Mouse (Mus musculus) heart, embryonic 15.5 days (tissue): ENCODE results near the gene Gm9844. TPM values are rescaled to one million over a fixed set of nuclear protein-coding genes. Genes with fewer than 3 reads are reported as not detected.
"Not testable (repeated sequence)": the region's sequence is repeated elsewhere in the genome, so short reads cannot be mapped to it uniquely, and the experiment has no call there.

Experiments
- ATAC-seq: fragments of 200-750 bp; cut with Nextera tagmentation; replicated peaks from 2 replicates; pipeline ENCODE4 v1.8.0; 2017; ENCODE audit warnings: low read depth, moderate TSS enrichment; ENCODE audit not compliant: insufficient number of reproducible peaks, insufficient read depth, low FRiP score
- H3K27ac ChIP-seq: fragments of 300-500 bp; sonication (generic); 2 replicates; pipeline ENCODE4 v1.5.1; 2015; ENCODE audit warnings: mild to moderate bottlenecking, inconsistent platforms
- H3K27me3 ChIP-seq: fragments of 300-500 bp; sonication (generic); 2 replicates; pipeline ENCODE4 v1.6.1; 2015; ENCODE audit warnings: inconsistent platforms
- H3K36me3 ChIP-seq: fragments of 300-500 bp; sonication (generic); 2 replicates; pipeline ENCODE4 v1.6.1; 2015; ENCODE audit warnings: mild to moderate bottlenecking, inconsistent platforms
- H3K4me1 ChIP-seq: fragments of 300-500 bp; sonication (generic); replicated peaks from 2 replicates; pipeline ENCODE4 v1.6.1; 2015; ENCODE audit warnings: inconsistent platforms
- H3K4me2 ChIP-seq: fragments of 300-500 bp; sonication (generic); 2 replicates; pipeline ENCODE4 v1.6.1; 2015; ENCODE audit warnings: inconsistent platforms, mild to moderate bottlenecking, moderate library complexity
- H3K4me3 ChIP-seq: fragments of 300-500 bp; sonication (generic); 2 replicates; pipeline ENCODE4 v1.5.1; 2015; ENCODE audit warnings: mild to moderate bottlenecking, inconsistent platforms
- H3K9ac ChIP-seq: fragments of 300-500 bp; sonication (generic); 2 replicates; pipeline ENCODE4 v1.6.1; 2015; ENCODE audit warnings: mild to moderate bottlenecking, inconsistent platforms
- H3K9me3 ChIP-seq: fragments of 300-500 bp; sonication (generic); replicated peaks from 2 replicates; pipeline ENCODE4 v1.6.1; 2016; ENCODE audit warnings: inconsistent platforms
- WGBS: fragments of 180-500 bp; shearing (Covaris S2); methylation state at CpG from one replicate; pipeline ENCODE4 v1.1.7; 2015; ENCODE audit warnings: mixed read lengths; 5-methylcytosine and 5-hydroxymethylcytosine counted together
- polyA plus RNA-seq: library from polyadenylated mRNA; unstranded; fragments of >200 nt; fragmentation: Nextera tagmentation; extraction: Ambion mirVana; gene quantifications from 2 replicates; pipeline ENCODE4 v1.2.1, GENCODE M21; 2015

Gm9844 gene
- 7.4 and 8.9 TPM in 2 replicates for polyA plus RNA-seq

DNA sequence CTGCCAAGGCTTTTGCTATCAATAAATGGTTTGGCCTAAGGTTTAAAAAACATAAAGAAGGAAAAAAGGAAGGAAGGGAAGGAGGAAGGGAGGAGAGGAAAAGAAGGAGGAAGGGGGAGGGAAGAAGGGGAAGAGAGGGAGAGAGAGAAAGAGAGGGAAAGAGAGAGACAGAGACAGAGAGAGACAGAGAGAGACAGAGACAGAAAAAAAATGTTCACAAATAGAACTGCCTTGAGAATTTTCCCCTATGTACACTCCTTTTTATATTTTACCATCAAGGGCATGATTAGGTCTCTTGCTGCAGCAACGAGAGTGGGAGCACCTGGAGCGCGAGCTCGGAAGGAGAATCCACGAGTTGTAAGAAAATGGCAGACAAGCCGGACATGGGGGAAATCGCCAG, at the start of gene Gm9844:
Gene Gm9844, plus strand, starts transcription at position 301 of the 400 bp plus-strand sequence.
- H3K4me1 ChIP-seq: no peaks in the 10 kb centered on the region
- ATAC-seq: no peak
- 79% methylated on average over 7 of the region's 7 CpGs for WGBS
- no peaks in the 10 kb centered on the region for H3K9me3 ChIP-seq
- no peaks in the 10 kb centered on the region for H3K36me3 ChIP-seq
- H3K9ac ChIP-seq: no peak within 1 kb of the TSS
- no peak within 1 kb of the TSS for H3K27ac ChIP-seq
- H3K4me2 ChIP-seq: no peak within 1 kb of the TSS
- H3K27me3 ChIP-seq: no peaks in the 10 kb centered on the region
- no peak within 1 kb of the TSS for H3K4me3 ChIP-seq

DNA sequence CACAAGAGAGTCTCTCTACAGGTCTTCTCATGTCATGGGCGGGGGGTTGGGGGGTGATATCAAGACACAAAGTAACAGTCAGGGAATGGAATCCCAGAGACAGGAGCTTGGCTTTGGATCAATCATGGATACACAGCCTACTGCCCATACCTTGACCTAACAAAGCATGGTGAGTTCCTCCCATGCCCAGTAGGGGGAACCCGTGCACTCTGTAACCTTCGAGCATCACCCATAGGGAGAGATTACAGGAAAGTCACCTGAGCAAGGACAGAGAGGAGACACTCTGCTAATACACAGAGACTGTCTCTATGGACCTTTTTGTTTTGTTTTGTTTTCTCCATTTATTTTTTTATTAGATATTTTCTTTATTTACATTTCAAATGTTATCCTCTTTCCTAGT, 44.5 kb upstream of the Gm9844 start:
- WGBS: 2% methylated on average over 3 of the region's 3 CpGs
- no peaks in the 10 kb centered on the region for H3K4me1 ChIP-seq
- ATAC-seq: 0 out of 2 replicates have a peak, but pooled peaks have one; percentile 10
- no peaks in the 10 kb centered on the region for H3K36me3 ChIP-seq
- H3K27me3 ChIP-seq: no peaks in the 10 kb centered on the region
- no peak overlapping the region for H3K4me2 ChIP-seq
- H3K9me3 ChIP-seq: no peaks in the 10 kb centered on the region
- H3K4me3 ChIP-seq: no peak overlapping the region
- no peak overlapping the region for H3K9ac ChIP-seq
- H3K27ac ChIP-seq: no peak overlapping the region

DNA sequence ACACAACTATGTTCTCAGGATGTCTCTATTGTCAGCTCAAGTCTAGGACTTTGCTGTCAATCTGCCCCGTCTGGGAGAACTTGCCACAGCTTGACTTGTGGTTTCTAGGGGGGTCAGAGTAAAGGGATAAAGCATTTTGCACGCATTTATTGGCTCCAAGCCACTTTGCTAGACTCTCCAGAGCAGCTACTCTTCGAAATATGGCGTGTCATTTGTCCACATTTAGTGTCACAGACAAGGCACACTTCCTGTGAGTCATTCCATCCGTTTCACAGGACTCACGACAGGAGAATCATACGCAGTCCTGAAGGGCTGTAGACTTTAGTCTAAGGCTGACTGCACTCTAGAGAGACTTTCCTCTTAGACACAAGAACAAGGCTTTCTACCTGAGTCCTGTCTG, 37.6 kb upstream of the Gm9844 start:
- Histone ChIP-seq H3K4me1 (no peaks in the 10 kb centered on the region), H3K9me3 (no peaks in the 10 kb centered on the region), H3K4me3 (no peak overlapping the region), H3K4me2 (no peak overlapping the region), H3K9ac (no peak overlapping the region), H3K27me3 (no peaks in the 10 kb centered on the region), H3K27ac (no peak overlapping the region), H3K36me3 (no peaks in the 10 kb centered on the region)
- 44% methylated on average over 7 of the region's 7 CpGs for WGBS
- no peak for ATAC-seq

DNA sequence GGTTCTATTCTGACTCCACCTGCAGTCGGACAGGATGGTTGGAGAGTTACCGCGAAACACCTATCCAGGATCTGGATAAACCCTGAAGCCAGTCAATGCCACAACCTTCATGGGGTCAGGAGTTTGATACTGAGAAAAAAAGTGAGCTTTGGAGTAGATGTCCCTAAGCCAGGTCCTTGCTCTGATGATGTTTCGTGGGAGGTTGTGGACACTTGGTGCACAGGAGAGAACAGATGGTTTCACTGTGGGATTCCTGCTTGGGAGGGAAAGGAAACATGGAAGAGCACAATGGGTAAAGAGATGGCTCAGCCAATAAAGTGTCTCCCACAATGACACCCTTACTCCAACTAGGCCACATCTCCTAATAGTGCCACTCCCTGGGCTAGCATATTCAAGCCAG, 34.8 kb upstream of the Gm9844 start:
- Histone ChIP-seq H3K9ac (no peak overlapping the region), H3K4me2 (no peak overlapping the region), H3K4me3 (no peak overlapping the region), H3K27ac (no peak overlapping the region), H3K4me1 (no peaks in the 10 kb centered on the region), H3K36me3 (no peaks in the 10 kb centered on the region), H3K9me3 (no peaks in the 10 kb centered on the region), H3K27me3 (no peaks in the 10 kb centered on the region)
- no peak for ATAC-seq
- 84% methylated on average over 4 of the region's 4 CpGs for WGBS

DNA sequence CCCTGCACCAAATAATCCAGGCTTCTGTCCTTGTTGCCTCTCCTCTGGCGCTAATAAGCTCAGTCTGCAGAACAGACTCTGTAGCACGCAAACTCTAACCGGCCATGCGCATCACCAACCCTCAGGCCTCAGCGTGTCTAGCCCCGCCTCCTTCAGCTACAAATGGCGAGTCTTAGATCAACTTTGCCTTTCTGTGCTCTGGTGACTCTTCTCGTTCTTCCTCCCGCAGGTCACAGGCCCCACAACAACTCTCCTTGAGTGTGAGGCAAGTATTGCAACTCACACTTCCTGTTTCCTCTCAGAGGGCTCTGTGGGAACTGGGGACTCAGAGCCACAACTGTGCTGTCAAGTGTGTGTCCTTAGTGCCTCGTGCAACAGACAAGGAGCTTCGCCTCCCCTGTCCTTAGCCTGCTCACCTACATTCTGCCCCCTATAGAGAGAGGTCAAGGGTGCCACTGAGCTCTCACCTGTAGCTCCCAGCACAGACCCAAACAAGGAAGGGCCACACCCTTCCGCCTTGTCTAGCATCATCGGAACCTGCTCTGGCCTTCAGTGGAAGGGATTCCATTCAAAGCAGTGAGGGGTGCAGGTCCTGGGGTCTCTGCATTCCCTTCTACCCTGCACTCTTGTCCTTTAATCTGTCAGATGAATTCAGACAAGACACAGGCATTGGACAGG, 23.1 kb upstream of the Gm9844 start:
- WGBS: 55% methylated on average over 13 of the region's 13 CpGs
- H3K9ac ChIP-seq, H3K27me3 ChIP-seq, H3K4me1 ChIP-seq, H3K36me3 ChIP-seq, ATAC-seq, H3K9me3 ChIP-seq, H3K27ac ChIP-seq, H3K4me3 ChIP-seq, H3K4me2 ChIP-seq: not testable (repeated sequence)

DNA sequence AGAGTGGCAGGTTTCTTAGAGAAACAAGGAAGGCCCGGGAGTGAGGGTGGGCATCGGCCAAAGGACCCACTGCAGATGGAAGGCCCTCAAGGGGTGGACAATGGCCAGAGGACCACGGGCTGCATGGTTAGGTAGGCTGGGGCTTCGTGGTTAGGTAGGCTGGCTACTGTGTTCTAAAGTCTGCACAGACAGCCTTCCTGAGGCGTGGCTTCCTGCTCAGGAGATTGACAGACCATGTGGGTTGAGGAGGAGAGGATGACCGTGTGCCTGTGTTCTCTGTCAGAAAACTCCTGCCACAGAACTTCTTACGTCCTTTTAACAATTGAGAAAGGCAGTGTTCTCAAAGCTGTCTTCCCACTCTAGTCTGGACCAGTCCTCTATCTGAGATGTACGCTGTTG, 22.6 kb upstream of the Gm9844 start:
- WGBS: 64% methylated on average over 8 of the region's 8 CpGs
- Histone ChIP-seq H3K4me3 (no peak overlapping the region), H3K4me2 (no peak overlapping the region), H3K36me3 (no peaks in the 10 kb centered on the region), H3K9ac (no peak overlapping the region), H3K9me3 (no peaks in the 10 kb centered on the region), H3K27ac (no peak overlapping the region), H3K4me1 (no peaks in the 10 kb centered on the region), H3K27me3 (no peaks in the 10 kb centered on the region)
- no peak for ATAC-seq

DNA sequence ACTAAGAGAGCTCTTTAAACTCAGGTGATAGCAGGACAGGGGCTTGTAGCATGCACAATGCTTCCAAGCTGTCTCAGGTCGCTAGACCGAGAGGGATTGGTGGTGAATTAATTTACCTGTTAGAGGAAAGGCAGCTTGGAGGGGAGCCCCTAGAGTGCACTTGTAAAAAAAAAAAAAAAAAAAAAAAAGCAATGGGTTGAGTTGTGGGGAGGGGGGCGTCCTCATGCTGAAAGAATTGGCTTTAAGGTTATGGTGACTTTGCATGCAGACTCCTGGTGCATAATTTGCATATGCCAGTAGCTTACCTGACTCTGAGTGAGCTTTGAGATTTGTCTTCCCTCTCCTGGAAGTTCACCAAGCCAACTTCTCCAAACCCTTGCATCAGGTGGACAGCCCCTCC, 21.7 kb upstream of the Gm9844 start:
- Histone ChIP-seq H3K27ac (no peak overlapping the region), H3K9me3 (no peaks in the 10 kb centered on the region), H3K27me3 (no peaks in the 10 kb centered on the region), H3K4me2 (no peak overlapping the region), H3K9ac (no peak overlapping the region), H3K4me1 (no peaks in the 10 kb centered on the region), H3K4me3 (no peak overlapping the region), H3K36me3 (no peaks in the 10 kb centered on the region)
- ATAC-seq: no peak
- WGBS: 48% methylated on average over 3 of the region's 3 CpGs

DNA sequence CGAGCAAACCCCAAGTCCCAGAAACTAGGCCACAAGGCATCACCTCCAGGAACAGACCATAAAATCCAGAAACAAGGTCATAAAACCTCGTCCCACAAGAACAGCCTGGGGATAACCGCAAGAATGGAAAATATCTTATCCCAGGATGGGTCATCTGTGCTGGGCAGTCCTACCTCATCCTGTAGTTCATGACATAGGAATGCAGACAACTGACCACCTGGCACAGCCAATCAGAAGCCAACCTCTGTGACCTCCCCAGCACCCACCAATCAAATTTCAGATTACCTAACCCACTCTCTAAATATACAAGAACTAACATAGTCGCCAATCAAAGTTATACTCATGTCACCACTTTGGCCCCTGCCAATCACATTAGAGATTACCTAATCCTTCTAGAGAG, 21.0 kb upstream of the Gm9844 start:
- no peak overlapping the region for H3K9ac ChIP-seq
- no peak overlapping the region for H3K4me3 ChIP-seq
- no peaks in the 10 kb centered on the region for H3K27me3 ChIP-seq
- H3K36me3 ChIP-seq: no peaks in the 10 kb centered on the region
- WGBS: 72% methylated on average over 4 of the region's 4 CpGs
- H3K4me2 ChIP-seq: no peak overlapping the region
- ATAC-seq: no peak
- H3K9me3 ChIP-seq: no peaks in the 10 kb centered on the region
- no peak overlapping the region for H3K27ac ChIP-seq
- no peaks in the 10 kb centered on the region for H3K4me1 ChIP-seq

DNA sequence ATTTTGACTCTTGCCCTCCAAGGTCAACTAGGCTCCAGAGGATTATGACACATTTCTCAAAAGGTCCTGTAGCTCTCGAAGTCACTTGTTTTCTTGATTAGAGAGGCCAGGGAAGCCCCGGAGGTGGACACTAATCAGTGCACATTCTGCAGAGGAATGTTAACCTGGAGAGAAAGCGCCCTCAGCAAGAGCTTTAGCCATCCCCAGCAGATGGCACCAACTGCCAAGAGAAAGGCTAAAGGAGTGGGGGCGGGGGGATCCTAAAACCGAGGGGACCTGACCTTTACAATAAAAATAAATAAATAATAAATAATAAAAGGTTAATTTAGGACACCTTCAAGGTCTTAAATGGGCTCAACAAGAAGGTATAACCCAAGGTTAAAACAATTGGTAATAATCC, 17.9 kb upstream of the Gm9844 start:
- Histone ChIP-seq H3K27ac (no peak overlapping the region), H3K27me3 (no peaks in the 10 kb centered on the region), H3K36me3 (no peaks in the 10 kb centered on the region), H3K4me3 (no peak overlapping the region), H3K4me1 (no peaks in the 10 kb centered on the region), H3K9me3 (no peaks in the 10 kb centered on the region), H3K4me2 (no peak overlapping the region), H3K9ac (no peak overlapping the region)
- no peak for ATAC-seq
- 33% methylated on average over 5 of the region's 5 CpGs for WGBS

DNA sequence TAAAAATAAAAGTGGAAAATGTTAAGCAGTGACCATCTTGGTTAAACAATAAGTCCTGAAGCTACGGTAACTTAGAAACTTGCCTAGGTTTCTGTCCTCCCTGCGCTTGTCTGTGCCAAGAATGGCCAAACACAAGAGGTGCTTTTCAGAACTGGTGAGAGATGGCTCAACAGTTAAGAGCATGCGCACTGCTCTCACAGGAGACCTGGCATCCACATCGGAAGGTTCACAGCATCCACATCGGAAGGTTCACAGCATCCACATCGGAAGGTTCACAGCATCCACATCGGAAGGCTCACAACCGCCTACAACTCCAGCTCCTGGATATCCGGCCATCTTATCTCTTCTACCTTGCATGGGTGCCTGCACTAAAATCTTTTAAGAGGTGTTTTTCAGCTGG, 16.8 kb upstream of the Gm9844 start:
- WGBS: 77% methylated on average over 9 of the region's 9 CpGs
- Histone ChIP-seq H3K4me3 (no peak overlapping the region), H3K36me3 (no peaks in the 10 kb centered on the region), H3K27me3 (no peaks in the 10 kb centered on the region), H3K9me3 (no peaks in the 10 kb centered on the region), H3K9ac (no peak overlapping the region), H3K4me2 (no peak overlapping the region), H3K4me1 (no peaks in the 10 kb centered on the region), H3K27ac (no peak overlapping the region)
- ATAC-seq: no peak

DNA sequence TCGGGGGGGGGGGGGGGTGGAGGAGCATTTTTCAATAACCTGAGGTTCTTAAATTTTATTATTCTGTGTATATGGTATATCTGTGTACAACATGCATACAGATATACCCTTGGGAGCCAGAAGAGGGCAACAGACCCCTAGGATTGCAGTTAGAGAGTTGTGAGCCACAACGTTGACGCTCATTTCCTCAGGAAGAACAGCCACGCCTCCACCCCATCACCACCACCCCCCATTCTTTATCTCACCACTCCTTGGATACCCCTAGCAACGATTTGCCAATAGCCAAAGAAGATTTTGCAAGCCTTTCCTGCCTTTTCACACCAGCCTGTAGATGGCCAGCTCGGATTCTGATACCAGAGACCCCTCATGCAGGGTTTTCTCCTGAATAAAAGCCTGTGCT, 16.3 kb upstream of the Gm9844 start:
- H3K27me3 ChIP-seq: no peaks in the 10 kb centered on the region
- H3K36me3 ChIP-seq: no peaks in the 10 kb centered on the region
- 1% methylated on average over 6 of the region's 6 CpGs for WGBS
- ATAC-seq: no peak
- H3K27ac ChIP-seq: no peak overlapping the region
- H3K4me3 ChIP-seq: no peak overlapping the region
- H3K4me2 ChIP-seq: no peak overlapping the region
- no peaks in the 10 kb centered on the region for H3K9me3 ChIP-seq
- no peak overlapping the region for H3K9ac ChIP-seq
- H3K4me1 ChIP-seq: no peaks in the 10 kb centered on the region

DNA sequence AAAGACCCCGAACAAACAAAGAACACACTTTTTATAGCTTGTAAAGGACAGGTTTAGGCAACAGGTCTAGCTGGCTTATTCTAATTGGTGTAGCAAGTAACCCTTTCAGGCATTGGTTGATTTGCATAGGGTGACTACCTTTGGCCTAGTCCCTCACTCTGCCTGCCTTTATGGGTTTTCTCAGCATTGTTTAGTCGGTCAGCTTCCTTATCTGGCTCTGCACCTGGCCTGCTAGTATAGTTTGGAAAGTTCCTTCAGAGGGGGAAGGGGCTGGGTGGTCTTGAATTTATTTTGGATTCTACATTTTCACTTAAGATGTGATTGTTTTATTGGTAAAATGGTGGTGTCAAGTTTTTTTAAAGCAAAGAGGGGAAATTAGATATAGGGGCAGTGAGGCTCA, 15.4 kb upstream of the Gm9844 start:
- ATAC-seq: not testable (repeated sequence)
- 33% methylated on average over 2 of the region's 2 CpGs for WGBS

More for the DNA sequence above, 15.4 kb upstream of the Gm9844 start:
- H3K9me3 ChIP-seq, H3K4me3 ChIP-seq, H3K27ac ChIP-seq, H3K4me2 ChIP-seq, H3K4me1 ChIP-seq, H3K27me3 ChIP-seq, H3K9ac ChIP-seq, H3K36me3 ChIP-seq: not testable (repeated sequence)
